Mouse (Mus musculus) heart, embryonic 13.5 days (tissue): Measurements from ENCODE around the gene Pcsk5. TPM values are rescaled to one million over a fixed set of nuclear protein-coding genes. Genes with fewer than 3 reads are reported as not detected.
"Not testable (repeated sequence)": the region's sequence is repeated elsewhere in the genome, so short reads cannot be mapped to it uniquely, and the experiment has no call there.

Experiments
- ATAC-seq: fragments of 200-750 bp; cut with Nextera tagmentation; 2 replicates; pipeline ENCODE4 v1.8.0; 2017; ENCODE audit warnings: moderate TSS enrichment; ENCODE audit not compliant: insufficient number of reproducible peaks, low FRiP score, low TSS enrichment; ENCODE audit errors: extremely low read depth
- H3K27ac ChIP-seq: fragments of 300-500 bp; sonication (generic); replicated peaks from 2 replicates; pipeline ENCODE4 v1.5.1; 2015; ENCODE audit warnings: moderate library complexity, mild to moderate bottlenecking, inconsistent platforms
- H3K27me3 ChIP-seq: fragments of 300-500 bp; sonication (generic); replicated peaks from 2 replicates; pipeline ENCODE4 v1.6.1; 2015; ENCODE audit warnings: mild to moderate bottlenecking, inconsistent platforms
- H3K36me3 ChIP-seq: fragments of 300-500 bp; sonication (generic); 2 replicates; pipeline ENCODE4 v1.6.1; 2015; ENCODE audit warnings: mild to moderate bottlenecking, inconsistent platforms
- H3K4me1 ChIP-seq: fragments of 300-500 bp; sonication (generic); 2 replicates; pipeline ENCODE4 v1.6.1; 2015; ENCODE audit warnings: inconsistent platforms
- H3K4me2 ChIP-seq: fragments of 300-500 bp; sonication (generic); 2 replicates; pipeline ENCODE4 v1.6.1; 2015; ENCODE audit warnings: inconsistent platforms, mild to moderate bottlenecking, moderate library complexity
- H3K4me3 ChIP-seq: fragments of 300-500 bp; sonication (generic); 2 replicates; pipeline ENCODE4 v1.5.1; 2015; ENCODE audit warnings: moderate library complexity, mild to moderate bottlenecking, inconsistent platforms
- H3K9ac ChIP-seq: fragments of 300-500 bp; sonication (generic); 2 replicates; pipeline ENCODE4 v1.6.1; 2015; ENCODE audit warnings: inconsistent platforms, mild to moderate bottlenecking, moderate library complexity
- H3K9me3 ChIP-seq: fragments of 300-500 bp; sonication (generic); 2 replicates; pipeline ENCODE4 v1.6.1; 2016; ENCODE audit warnings: inconsistent platforms
- WGBS: fragments of 180-500 bp; shearing (Covaris S2); methylation state at CpG from one replicate; pipeline ENCODE4 v1.1.7; 2015; ENCODE audit warnings: mixed read lengths; 5-methylcytosine and 5-hydroxymethylcytosine counted together
- polyA plus RNA-seq: library from polyadenylated mRNA; unstranded; fragments of >200 nt; fragmentation: Nextera tagmentation; extraction: Ambion mirVana; gene quantifications from 2 replicates; pipeline ENCODE4 v1.2.1, GENCODE M21; 2015

Pcsk5 gene
- polyA plus RNA-seq, 1 experiment from 2014 or later, result 17.0 TPM

DNA sequence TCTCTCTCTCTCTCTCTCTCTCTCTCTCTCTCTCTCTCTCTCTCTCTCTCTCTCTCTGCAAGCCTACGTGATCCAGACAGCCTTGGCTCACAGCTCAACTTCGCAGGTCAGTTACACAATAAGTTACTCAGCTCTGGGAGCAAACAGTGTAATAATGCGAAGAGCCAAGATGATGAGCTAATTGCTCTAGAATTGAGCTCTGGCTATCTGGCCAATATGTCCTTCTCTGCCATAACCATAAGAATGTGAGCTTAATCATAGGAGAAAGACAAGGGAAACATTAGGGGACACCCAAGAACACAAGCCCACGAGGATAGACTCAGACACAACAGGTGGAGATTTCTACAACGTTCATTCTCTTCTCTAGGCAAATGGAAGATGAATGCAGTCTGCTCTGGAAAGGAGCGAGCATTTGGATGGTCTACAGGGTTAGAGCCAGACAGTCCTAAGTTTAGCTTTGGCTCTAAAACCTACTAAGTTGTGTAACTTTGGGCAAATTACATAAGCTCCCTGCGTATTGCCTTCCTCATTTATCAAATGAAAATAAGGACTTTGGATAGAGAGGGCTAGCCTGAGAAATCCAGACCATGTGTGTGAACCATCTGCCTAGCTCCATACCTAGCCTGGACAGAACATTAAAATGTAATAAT lies 338.7 kb downstream of the Pcsk5 start:
- Histone ChIP-seq H3K27me3 (no peaks in the 10 kb centered on the region), H3K9ac (no peak overlapping the region), H3K36me3 (no peaks in the 10 kb centered on the region), H3K27ac (no peak overlapping the region), H3K4me3 (no peak overlapping the region), H3K4me2 (no peak overlapping the region), H3K9me3 (no peaks in the 10 kb centered on the region), H3K4me1 (no peaks in the 10 kb centered on the region)
- no peak for ATAC-seq
- WGBS, result 75% methylated on average over 7 of the region's 7 CpGs

DNA sequence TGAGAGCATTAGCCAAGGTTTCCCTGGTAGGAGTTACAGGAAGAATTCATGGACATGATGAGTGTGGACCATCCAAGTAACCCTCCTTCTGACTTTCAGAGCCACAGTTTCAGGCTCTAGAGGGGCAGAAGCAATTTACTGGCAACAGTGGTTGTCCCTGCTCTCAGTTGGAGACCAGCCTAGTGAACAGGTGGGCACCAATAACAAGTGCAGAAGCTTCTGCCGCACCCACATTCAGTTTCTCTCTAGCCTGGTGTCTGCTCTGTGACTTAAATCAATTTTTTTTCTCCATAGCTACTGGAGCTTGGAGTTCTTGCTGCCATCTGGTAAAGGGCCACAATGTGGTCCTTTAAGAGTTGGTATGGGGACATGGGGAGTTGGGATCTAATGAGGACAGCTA lies 341.3 kb downstream of the Pcsk5 start:
- Histone ChIP-seq H3K36me3 (no peaks in the 10 kb centered on the region), H3K4me1 (peaks cover 4% of the 10 kb centered on the region), H3K4me3 (no peak overlapping the region), H3K27me3 (no peaks in the 10 kb centered on the region), H3K27ac (no peak overlapping the region), H3K4me2 (no peak overlapping the region), H3K9me3 (no peaks in the 10 kb centered on the region), H3K9ac (no peak overlapping the region)
- ATAC-seq, result no peak
- 87% methylated on average over 1 of the region's 1 CpGs for WGBS

DNA sequence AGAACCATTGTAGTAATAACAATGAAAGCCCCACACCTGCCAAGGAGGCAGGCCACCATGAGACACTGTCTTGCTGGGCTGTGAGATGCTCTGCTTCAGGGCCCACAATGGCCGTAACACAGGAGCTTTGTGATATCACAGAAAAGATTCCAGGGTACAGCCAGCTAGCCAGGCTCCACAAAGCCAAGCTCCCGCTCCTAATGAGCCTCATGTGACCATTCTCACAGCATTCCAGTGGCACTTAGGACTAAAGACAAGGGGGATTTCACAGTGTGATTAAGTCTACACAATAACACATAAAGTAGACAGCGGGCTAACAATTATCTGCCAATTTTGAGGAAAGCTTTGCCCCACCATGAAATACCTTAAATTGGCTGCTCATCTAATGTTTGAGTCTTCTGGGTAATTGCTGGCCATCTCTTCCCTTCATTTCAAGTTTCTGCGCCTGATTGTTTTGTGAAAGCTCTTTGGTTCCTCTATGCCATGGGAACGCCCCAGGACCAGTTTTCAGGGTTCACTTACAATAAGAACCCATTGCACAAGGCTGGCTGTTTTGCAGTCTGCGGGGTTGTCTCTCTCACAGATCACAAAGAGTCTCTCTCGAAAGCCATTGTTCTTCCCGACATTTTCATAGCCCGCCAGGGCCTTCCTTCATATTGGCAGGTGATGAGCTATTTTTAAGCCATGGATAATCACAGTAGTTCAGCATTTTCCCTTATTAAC lies 345.4 kb downstream of the Pcsk5 start:
- 71% methylated on average over 9 of the region's 9 CpGs for WGBS
- Histone ChIP-seq H3K9ac (no peak overlapping the region), H3K4me2 (no peak overlapping the region)

GRCm38 (mm10) chr19:17491322-17491721 lies 346.1 kb downstream of the Pcsk5 start:
- Histone ChIP-seq H3K27ac (no peak overlapping the region), H3K9ac (no peak overlapping the region), H3K27me3 (no peaks in the 10 kb centered on the region), H3K4me3 (no peak overlapping the region), H3K9me3 (no peaks in the 10 kb centered on the region), H3K36me3 (no peaks in the 10 kb centered on the region), H3K4me1 (peaks cover 13% of the 10 kb centered on the region), H3K4me2 (no peak overlapping the region)
- WGBS, result 86% methylated on average over 3 of the region's 3 CpGs
- ATAC-seq, result no peak

More for the DNA sequence above, 345.4 kb downstream of the Pcsk5 start:
- Histone ChIP-seq H3K4me1 (peaks cover 13% of the 10 kb centered on the region), H3K9me3 (no peaks in the 10 kb centered on the region), H3K27ac (no peak overlapping the region), H3K4me3 (no peak overlapping the region), H3K36me3 (no peaks in the 10 kb centered on the region), H3K27me3 (no peaks in the 10 kb centered on the region)
- no peak for ATAC-seq

DNA sequence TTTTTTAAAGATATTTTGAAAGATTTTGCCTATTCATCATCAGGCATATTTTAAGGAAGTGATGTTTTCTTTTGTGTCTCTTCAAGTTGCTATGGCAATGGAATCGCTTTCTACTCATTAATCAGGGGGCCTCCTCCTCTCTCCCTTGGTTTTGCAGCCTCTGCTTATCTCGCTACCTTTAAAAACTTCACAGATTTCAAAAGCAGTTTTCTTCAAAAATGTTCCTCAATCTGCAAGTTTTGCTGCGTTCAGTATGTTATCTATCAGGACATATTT lies 347.6 kb downstream of the Pcsk5 start:
- Histone ChIP-seq H3K27me3 (no peaks in the 10 kb centered on the region), H3K9ac (no peak overlapping the region), H3K4me2 (no peak overlapping the region), H3K36me3 (no peaks in the 10 kb centered on the region), H3K4me3 (no peak overlapping the region), H3K9me3 (no peaks in the 10 kb centered on the region), H3K4me1 (peaks cover 13% of the 10 kb centered on the region), H3K27ac (no peak overlapping the region)
- WGBS, result 57% methylated on average over 3 of the region's 3 CpGs
- ATAC-seq, result no peak

GRCm38 (mm10) chr19:17489041-17489865 lies 348.2 kb downstream of the Pcsk5 start:
- Histone ChIP-seq H3K36me3 (no peaks in the 10 kb centered on the region), H3K4me1 (peaks cover 13% of the 10 kb centered on the region), H3K9me3 (no peaks in the 10 kb centered on the region), H3K27me3 (no peaks in the 10 kb centered on the region), H3K9ac (no peak overlapping the region), H3K27ac (no peak overlapping the region), H3K4me2 (no peak overlapping the region), H3K4me3 (no peak overlapping the region)
- ATAC-seq, result no peak
- WGBS, result 65% methylated on average over 17 of the region's 17 CpGs

DNA sequence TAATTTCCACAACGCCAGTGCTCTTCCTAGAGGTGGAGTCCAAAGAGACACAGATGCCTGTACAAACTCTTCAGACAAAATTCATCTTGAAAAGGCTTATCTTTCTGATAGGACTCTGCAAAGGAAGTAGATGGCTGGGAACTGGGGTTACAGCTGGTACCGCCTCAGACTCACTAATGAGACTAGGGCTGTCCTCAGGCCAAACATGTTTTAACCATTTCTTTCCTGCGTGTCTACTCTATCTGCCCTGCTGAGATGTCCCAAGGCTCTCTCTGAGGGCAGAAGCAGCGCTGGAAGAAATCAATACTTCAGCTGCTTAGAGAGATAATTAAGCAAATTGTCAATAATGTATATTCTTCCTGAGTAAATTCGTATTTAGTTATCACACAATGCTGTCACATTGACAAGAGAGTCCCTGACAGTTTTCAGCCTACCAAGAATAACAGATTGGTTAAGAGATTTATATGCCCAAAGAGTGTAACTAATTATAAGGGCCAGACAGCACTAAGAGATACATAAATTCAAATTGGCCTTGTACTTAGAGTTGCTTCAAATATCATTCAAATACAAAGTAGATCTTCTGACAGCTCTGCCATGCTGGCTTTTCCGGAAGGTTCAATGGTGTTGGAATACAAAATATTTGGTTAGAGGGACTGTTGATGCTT lies 355.2 kb downstream of the Pcsk5 start:
- Histone ChIP-seq H3K4me1 (peaks cover 8% of the 10 kb centered on the region), H3K27ac (no peak overlapping the region), H3K9ac (no peak overlapping the region), H3K4me3 (no peak overlapping the region), H3K9me3 (no peaks in the 10 kb centered on the region), H3K27me3 (no peaks in the 10 kb centered on the region), H3K4me2 (no peak overlapping the region), H3K36me3 (no peaks in the 10 kb centered on the region)
- ATAC-seq, result no peak
- 46% methylated on average over 6 of the region's 6 CpGs for WGBS

GRCm38 (mm10) chr19:17479471-17479870 lies 358.0 kb downstream of the Pcsk5 start:
- Histone ChIP-seq H3K4me3 (no peak overlapping the region), H3K27ac (no peak overlapping the region), H3K9me3 (no peaks in the 10 kb centered on the region), H3K9ac (no peak overlapping the region), H3K4me1 (peaks cover 8% of the 10 kb centered on the region), H3K4me2 (no peak overlapping the region), H3K36me3 (no peaks in the 10 kb centered on the region), H3K27me3 (no peaks in the 10 kb centered on the region)
- ATAC-seq, result no peak
- WGBS, result 84% methylated on average over 5 of the region's 5 CpGs

GRCm38 (mm10) chr19:17476021-17476420 lies 361.4 kb downstream of the Pcsk5 start:
- no peaks in the 10 kb centered on the region for H3K27me3 ChIP-seq
- no peak overlapping the region for H3K4me3 ChIP-seq
- 79% methylated on average over 5 of the region's 5 CpGs for WGBS
- H3K36me3 ChIP-seq, result no peaks in the 10 kb centered on the region
- no peak overlapping the region for H3K9ac ChIP-seq
- H3K4me1 ChIP-seq, result no peaks in the 10 kb centered on the region
- H3K4me2 ChIP-seq, result no peak overlapping the region
- ATAC-seq, result no peak
- H3K27ac ChIP-seq, result no peak overlapping the region
- no peaks in the 10 kb centered on the region for H3K9me3 ChIP-seq

DNA sequence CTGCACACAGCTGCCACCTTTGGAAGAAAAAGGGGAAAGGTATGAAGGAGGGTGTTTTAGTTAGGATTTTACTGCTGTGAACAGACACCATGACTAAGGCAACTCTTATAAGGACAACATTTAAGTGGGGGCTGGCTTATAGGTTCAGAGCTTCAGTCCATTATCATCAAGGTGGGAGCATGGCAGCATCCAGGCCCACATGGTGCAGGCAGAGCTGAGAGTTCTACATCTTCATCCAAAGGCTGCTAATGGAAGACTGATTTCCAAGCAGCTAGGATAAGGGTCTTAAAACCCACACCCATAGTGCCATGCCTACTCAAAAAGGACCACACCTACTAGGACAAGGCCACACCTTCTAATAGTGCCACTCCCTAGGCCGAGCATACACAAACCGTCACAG lies 364.3 kb downstream of the Pcsk5 start:
- H3K4me3 ChIP-seq, H3K27me3 ChIP-seq, H3K36me3 ChIP-seq, H3K4me1 ChIP-seq, H3K27ac ChIP-seq, H3K4me2 ChIP-seq, H3K9ac ChIP-seq, ATAC-seq, H3K9me3 ChIP-seq: not testable (repeated sequence)
- WGBS, result 93% methylated on average over 2 of the region's 2 CpGs

DNA sequence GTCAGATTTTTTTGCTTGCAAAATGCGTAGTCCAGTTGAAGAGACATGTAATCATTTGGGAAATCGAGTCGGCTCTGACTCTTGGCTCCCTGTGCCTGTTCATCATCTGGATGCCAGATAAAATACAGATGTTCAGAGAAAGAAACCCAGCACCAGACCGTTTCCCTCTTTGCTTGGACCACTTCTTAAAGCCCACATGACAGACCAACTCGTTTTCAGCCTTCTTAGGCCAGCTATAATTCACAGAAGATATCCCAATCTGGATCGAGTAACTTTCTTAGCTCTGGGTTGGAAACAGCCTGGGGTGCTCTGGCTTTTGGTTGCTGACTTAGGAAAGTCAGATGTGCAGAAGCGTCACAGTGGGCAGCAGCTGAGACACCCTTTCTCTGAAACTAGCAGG lies 365.6 kb downstream of the Pcsk5 start:
- WGBS, result 77% methylated on average over 7 of the region's 7 CpGs
- Histone ChIP-seq H3K9me3 (no peaks in the 10 kb centered on the region), H3K27ac (no peak overlapping the region), H3K36me3 (no peaks in the 10 kb centered on the region), H3K4me1 (peaks cover 5% of the 10 kb centered on the region; the same call in 1 of the 2 replicates), H3K4me2 (no peak overlapping the region), H3K9ac (no peak overlapping the region), H3K27me3 (no peaks in the 10 kb centered on the region), H3K4me3 (no peak overlapping the region)
- ATAC-seq, result no peak
